Mouse (Mus musculus) limb, embryonic 12.5 days (tissue): ENCODE measurements around the gene Gm6592. TPM values are rescaled to one million over a fixed set of nuclear protein-coding genes. Genes with fewer than 3 reads are reported as not detected.
"Not testable (repeated sequence)": the region's sequence is repeated elsewhere in the genome, so short reads cannot be mapped to it uniquely, and the experiment has no call there.

ENCODE experiments used
- ATAC-seq: fragments of 200-750 bp; cut with Nextera tagmentation; 2 replicates; pipeline ENCODE4 v1.8.0; 2017; ENCODE audit warnings: low read depth, moderate TSS enrichment; ENCODE audit not compliant: insufficient number of reproducible peaks, insufficient read depth, low FRiP score, low TSS enrichment
- H3K27ac ChIP-seq: fragments of 300-500 bp; sonication (generic); 2 replicates; pipeline ENCODE4 v1.5.1; 2016; ENCODE audit warnings: mild to moderate bottlenecking, moderate library complexity
- H3K27me3 ChIP-seq: fragments of 300-500 bp; sonication (generic); 2 replicates; pipeline ENCODE4 v1.6.1; 2016; ENCODE audit warnings: mild to moderate bottlenecking, moderate library complexity
- H3K36me3 ChIP-seq: fragments of 300-500 bp; sonication (generic); 2 replicates; pipeline ENCODE4 v1.6.1; 2016; ENCODE audit warnings: mild to moderate bottlenecking, moderate library complexity
- H3K4me1 ChIP-seq: fragments of 300-500 bp; sonication (generic); replicated peaks from 2 replicates; pipeline ENCODE4 v1.6.1; 2016
- H3K4me2 ChIP-seq: fragments of 300-500 bp; sonication (generic); 2 replicates; pipeline ENCODE4 v1.6.1; 2016; ENCODE audit warnings: mild to moderate bottlenecking, moderate library complexity
- H3K4me3 ChIP-seq: fragments of 300-500 bp; sonication (generic); replicated peaks from 2 replicates; pipeline ENCODE4 v1.5.1; 2016; ENCODE audit warnings: mild to moderate bottlenecking
- H3K9ac ChIP-seq: fragments of 300-500 bp; sonication (generic); replicated peaks from 2 replicates; pipeline ENCODE4 v1.6.1; 2016; ENCODE audit warnings: mild to moderate bottlenecking, moderate library complexity
- H3K9me3 ChIP-seq: fragments of 300-500 bp; sonication (generic); 2 replicates; pipeline ENCODE4 v1.6.1; 2016; ENCODE audit warnings: mild to moderate bottlenecking, moderate library complexity
- WGBS: fragments of 180-500 bp; shearing (Covaris S2); methylation state at CpG from one replicate; pipeline ENCODE4 v1.1.7; 2016; 5-methylcytosine and 5-hydroxymethylcytosine counted together
- polyA plus RNA-seq: library from polyadenylated mRNA; unstranded; fragments of >200 nt; fragmentation: Nextera tagmentation; extraction: Ambion mirVana; gene quantifications from 2 replicates; pipeline ENCODE4 v1.2.1, GENCODE M21; 2016

Gene Gm6592
- not detected in 2 replicates for polyA plus RNA-seq

DNA sequence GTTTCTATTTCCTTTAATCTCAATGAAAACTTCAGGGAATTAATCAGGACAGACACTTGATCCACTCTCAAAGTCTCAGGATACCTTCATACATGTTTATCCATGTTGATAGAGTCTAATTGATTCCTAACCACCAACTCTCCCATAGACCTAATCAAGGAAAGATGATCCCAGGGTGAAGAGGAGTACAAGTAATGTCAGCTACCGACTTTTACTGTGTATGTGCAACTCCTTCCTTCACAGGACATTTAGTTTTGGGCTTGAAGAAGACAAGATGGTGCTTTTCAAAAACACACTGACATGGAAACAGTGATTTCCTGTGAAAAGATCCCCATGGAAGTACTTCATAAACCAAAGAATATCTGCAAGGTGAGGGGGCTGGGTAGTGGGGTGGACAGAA lies at the start of gene Gm6592:
Gm6592 (plus strand) TSS at position 301 of the 400 bp plus-strand sequence.
- no peaks in the 10 kb centered on the region for H3K9me3 ChIP-seq
- no peaks in the 10 kb centered on the region for H3K4me1 ChIP-seq
- H3K36me3 ChIP-seq: no peaks in the 10 kb centered on the region
- no peak within 1 kb of the TSS for H3K9ac ChIP-seq
- ATAC-seq: no peak
- H3K27me3 ChIP-seq: no peaks in the 10 kb centered on the region
- WGBS: 78% methylated on average over 1 of the region's 1 CpGs
- H3K4me3 ChIP-seq: no peak within 1 kb of the TSS
- no peak within 1 kb of the TSS for H3K4me2 ChIP-seq
- no peak within 1 kb of the TSS for H3K27ac ChIP-seq

DNA sequence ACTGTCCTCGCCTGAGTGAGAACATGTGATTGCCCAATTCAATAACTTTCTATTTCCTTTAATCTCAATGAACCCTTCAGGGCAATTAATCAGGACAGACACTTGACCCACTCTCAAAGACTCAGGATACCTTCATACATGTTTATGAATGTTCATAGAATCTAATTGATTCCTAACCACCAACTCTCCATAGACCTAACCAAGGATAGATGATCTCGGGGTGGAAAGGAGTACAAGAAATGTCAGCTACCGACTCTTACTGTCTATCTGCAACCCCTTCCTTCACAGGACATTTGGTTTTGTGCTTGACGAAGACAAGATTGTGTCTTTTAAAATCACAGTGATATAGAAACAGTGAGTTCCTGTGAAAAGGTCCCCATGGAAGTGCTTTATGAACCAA lies 40.4 kb upstream of the Gm6592 start, which contains the start of gene Ssxb5:
Ssxb5 (plus strand) TSS at position 301 of the 400 bp plus-strand sequence.
- H3K36me3 ChIP-seq, H3K9ac ChIP-seq, H3K27me3 ChIP-seq, ATAC-seq, H3K4me2 ChIP-seq, H3K9me3 ChIP-seq, H3K4me1 ChIP-seq, H3K4me3 ChIP-seq, H3K27ac ChIP-seq: not testable (repeated sequence)
- WGBS: 77% methylated on average over 4 of the region's 4 CpGs

DNA sequence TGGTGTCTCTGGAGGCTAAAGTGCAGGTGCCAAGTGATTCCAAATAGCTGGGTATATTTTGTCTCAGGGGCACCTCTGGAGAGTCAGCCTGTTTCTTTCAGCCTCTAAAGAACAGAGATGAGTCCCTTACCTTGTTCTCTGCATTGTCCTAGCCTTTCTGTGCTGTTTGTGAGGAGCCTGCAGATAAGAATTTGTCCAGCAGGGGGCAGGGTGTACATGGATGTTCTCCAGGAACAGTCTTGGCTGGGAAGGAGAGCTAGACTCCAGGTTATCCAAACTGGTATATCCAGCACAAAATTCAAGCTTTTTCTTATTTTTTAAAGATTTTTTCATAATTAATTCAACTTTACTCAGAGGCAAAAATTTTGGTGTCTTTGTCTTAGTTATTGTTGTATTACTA lies 11.8 kb upstream of the Gm6592 start:
- no peaks in the 10 kb centered on the region for H3K4me1 ChIP-seq
- no peak overlapping the region for H3K9ac ChIP-seq
- no peak overlapping the region for H3K4me2 ChIP-seq
- no peak overlapping the region for H3K27ac ChIP-seq
- no peaks in the 10 kb centered on the region for H3K36me3 ChIP-seq
- H3K27me3 ChIP-seq: no peaks in the 10 kb centered on the region
- H3K9me3 ChIP-seq: no peaks in the 10 kb centered on the region
- no peak overlapping the region for H3K4me3 ChIP-seq
- ATAC-seq: no peak

DNA sequence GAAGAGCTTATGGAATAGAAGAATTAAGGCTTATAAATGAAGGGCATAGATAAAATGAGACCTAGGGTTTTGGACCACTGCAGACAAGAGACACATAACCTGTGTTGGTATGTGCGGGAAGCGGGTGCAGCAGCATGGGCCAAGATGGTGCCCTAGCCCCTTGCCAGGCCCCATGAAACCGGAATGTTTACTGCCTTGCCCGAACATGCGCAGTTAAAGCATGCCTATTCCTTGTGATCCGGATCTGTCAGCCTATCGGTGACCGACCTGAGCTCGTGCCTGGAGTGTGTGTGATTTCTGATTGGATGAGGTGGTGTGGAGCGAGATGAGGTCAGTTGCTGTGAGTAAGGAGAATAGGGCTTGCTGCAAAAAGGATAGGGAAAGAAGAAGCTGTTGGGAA lies 8.7 kb downstream of the Gm6592 start:
- H3K27ac ChIP-seq: no peak overlapping the region
- no peak overlapping the region for H3K4me3 ChIP-seq
- no peak for ATAC-seq
- H3K36me3 ChIP-seq: no peaks in the 10 kb centered on the region
- 88% methylated on average over 10 of the region's 10 CpGs for WGBS
- no peaks in the 10 kb centered on the region for H3K27me3 ChIP-seq
- no peaks in the 10 kb centered on the region for H3K4me1 ChIP-seq
- no peak overlapping the region for H3K4me2 ChIP-seq
- no peaks in the 10 kb centered on the region for H3K9me3 ChIP-seq
- no peak overlapping the region for H3K9ac ChIP-seq

DNA sequence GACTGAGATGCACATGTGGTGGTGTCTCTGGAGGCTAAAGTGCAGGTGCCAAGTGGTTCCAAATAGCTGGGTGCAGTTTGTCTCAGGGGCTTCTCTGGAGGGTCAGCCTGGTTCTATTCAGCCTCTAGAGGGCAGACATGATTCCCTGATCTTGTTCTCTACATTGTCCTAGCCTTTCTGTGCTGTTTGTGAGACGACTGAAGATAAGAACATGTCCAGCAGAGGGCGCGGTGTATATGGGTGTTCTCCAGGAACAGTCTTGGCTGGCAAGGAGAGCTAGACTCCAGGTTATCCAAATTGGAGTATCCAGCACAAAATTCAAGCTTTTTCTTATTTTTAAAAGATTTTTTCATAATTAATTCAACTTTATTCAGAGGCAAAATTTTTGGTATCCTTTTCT lies 20.5 kb downstream of the Gm6592 start:
- H3K27ac ChIP-seq, ATAC-seq, H3K9ac ChIP-seq, H3K4me2 ChIP-seq, H3K4me3 ChIP-seq, H3K36me3 ChIP-seq, H3K4me1 ChIP-seq, H3K9me3 ChIP-seq, H3K27me3 ChIP-seq: not testable (repeated sequence)
- WGBS: 1% methylated on average over 3 of the region's 3 CpGs

DNA sequence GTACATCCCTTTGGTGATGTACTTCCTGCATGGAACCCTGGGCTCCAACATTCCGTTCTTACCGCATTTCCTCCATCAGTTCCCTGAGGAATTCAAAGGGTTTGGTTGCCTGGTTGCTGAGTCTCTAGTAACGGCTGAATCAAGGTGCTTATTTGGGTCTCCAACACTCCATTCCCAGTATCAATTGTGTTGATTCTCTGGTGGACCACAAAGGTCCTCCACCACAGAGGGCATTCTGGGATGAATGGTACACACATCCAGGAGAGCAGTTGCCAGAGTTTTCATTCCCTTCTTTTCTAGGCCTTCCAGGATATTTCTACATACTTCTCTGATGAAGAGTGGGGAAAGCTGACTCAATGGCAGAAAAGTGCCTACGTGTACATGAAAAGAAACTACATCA lies 30.2 kb downstream of the Gm6592 start, which contains the start of gene Gm5751:
Gm5751 (plus strand) TSS at position 301 of the 400 bp plus-strand sequence.
- H3K27me3 ChIP-seq, H3K4me3 ChIP-seq, H3K9me3 ChIP-seq, H3K9ac ChIP-seq, ATAC-seq, H3K4me2 ChIP-seq, H3K4me1 ChIP-seq, H3K27ac ChIP-seq, H3K36me3 ChIP-seq: not testable (repeated sequence)
- 96% methylated on average over 3 of the region's 4 CpGs for WGBS

DNA sequence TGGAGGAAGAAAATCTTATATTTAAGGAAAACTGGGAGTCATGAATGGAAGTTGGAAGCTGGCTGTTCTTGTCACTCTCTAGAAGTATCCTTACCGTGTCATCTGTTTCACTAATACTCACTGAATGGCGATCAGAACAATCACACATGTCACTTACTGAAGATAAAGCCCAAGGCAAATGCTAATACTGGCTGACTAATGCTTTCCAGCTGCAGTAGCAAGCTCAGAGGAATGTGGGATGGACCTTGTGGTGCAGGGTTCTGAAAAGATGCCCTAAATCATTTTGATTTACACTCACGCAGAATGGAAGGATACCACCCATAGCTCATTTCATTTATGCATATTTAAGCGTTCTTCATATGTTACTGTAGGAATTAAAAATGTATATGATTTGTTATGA lies 40.5 kb downstream of the Gm6592 start:
- Histone ChIP-seq H3K9ac (no peak overlapping the region), H3K4me2 (no peak overlapping the region), H3K4me1 (no peaks in the 10 kb centered on the region), H3K4me3 (no peak overlapping the region), H3K9me3 (no peaks in the 10 kb centered on the region), H3K36me3 (peaks cover 6% of the 10 kb centered on the region; the same call in 1 of the 2 replicates), H3K27me3 (no peaks in the 10 kb centered on the region), H3K27ac (no peak overlapping the region)
- ATAC-seq: no peak
- WGBS: 71% methylated on average over 4 of the region's 4 CpGs

DNA sequence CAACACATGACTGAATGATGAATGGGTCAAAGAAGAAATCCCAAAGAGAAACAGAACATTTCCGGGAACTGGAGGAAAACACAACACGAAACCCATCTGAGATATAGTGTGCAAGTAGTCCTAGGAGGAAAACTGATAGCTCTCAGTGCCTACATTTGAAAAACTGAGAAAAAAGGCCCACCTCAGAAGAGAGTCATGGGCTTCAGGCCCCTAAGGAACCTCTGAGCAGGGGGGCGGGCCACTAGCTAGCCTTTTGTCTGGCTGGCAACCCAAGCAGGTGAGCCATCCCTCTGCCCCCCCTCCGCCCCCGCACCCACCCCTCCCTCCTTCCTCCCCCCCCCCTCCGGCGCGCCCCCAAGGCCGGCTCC lies 48.2 kb downstream of the Gm6592 start:
- H3K27ac ChIP-seq: peak overlapping the region; percentile 93; the same call in 1 of the 2 replicates
- no peak overlapping the region; the same call in 1 of the 2 replicates for H3K9ac ChIP-seq
- no peaks in the 10 kb centered on the region for H3K27me3 ChIP-seq
- H3K4me1 ChIP-seq: no peaks in the 10 kb centered on the region
- H3K9me3 ChIP-seq: no peaks in the 10 kb centered on the region
- H3K36me3 ChIP-seq: peaks cover 6% of the 10 kb centered on the region; the same call in 1 of the 2 replicates
- peak overlapping the region; percentile 58 for H3K4me3 ChIP-seq
- H3K4me2 ChIP-seq: peak overlapping the region; percentile 62
- 31% methylated on average over 4 of the region's 9 CpGs for WGBS
- ATAC-seq: peak; percentile 28; the same call in 1 of the 2 replicates

DNA sequence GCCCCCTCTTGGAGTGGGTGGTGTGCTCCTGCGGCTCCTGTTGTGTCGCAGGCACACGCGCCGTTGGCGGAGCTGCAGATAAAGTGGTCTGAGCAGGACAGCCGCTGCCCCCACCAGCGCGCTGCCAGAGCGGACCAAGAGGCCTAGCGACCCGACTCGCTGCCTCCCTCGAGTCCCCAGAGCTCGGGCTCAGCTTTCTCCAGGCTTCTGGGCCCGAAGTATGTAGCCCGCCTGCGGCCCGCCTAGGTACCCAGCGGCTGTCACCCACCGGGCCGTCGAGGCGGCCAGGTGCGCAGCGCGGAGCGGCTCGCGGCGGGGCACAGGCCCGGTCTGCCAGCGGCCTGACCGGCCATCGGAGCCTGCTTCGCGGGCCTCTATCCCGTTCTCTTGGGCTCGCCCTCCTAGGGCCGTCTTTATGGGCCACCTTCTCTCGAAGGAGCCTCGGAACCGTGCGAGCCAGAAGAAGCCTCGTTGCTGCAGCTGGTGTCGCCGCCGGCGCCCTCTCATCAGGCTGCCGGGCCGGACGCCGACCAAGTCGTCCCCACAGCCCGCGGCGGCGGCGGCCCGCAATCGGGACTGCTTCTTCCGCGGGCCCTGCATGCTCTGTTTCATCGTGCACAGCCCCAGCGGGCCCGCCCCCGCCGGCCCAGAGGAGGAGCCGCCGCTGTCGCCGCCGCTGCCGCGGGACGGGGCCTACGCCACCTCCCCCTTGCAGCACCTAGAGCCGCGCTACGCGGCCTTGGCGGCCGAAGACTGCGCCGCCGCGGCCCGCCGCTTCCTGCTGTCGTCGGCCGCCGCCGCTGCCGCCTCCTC lies 48.8 kb downstream of the Gm6592 start, which contains the start of gene B630019K06Rik:
B630019K06Rik (plus strand) TSS at position 40 of the 813 bp plus-strand sequence.
- H3K9ac ChIP-seq: peak within 1 kb of the TSS; percentile 79
- 17% methylated on average over 74 of the region's 95 CpGs for WGBS
- ATAC-seq: peak; percentile 85
- H3K4me3 ChIP-seq: peak within 1 kb of the TSS; percentile 58
- no peaks in the 10 kb centered on the region for H3K27me3 ChIP-seq
- peaks cover 5% of the 10 kb centered on the region; the same call in 1 of the 2 replicates for H3K36me3 ChIP-seq
- H3K9me3 ChIP-seq: no peaks in the 10 kb centered on the region
- no peaks in the 10 kb centered on the region for H3K4me1 ChIP-seq
- H3K4me2 ChIP-seq: peak within 1 kb of the TSS; percentile 62
- peak within 1 kb of the TSS; percentile 93 for H3K27ac ChIP-seq

DNA sequence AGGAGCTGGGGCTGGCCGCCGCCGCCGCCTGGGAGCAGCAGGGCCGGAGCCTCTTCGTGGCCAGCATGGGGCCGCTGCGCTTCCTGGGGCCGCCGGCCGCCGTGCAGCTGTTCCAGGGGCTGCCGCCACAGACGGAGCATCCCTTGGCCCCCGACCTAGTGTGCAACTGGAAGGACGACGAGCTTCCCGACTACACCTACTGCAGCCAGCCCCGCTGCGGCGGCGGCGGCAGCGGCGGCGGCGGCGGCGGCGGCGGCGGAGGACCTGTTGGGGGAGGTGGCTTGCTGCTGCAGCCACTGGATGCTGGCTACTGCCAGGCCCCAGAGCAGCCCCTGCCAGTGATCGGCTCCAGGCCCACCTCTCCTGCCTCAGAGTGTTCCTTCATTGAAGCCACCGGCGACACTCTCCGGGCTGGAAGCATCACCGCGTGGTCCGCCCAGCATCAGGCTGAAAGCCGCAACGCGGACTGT lies 49.4 kb downstream of the Gm6592 start:
- peak overlapping the region; percentile 58 for H3K4me3 ChIP-seq
- no peaks in the 10 kb centered on the region for H3K27me3 ChIP-seq
- peak overlapping the region; percentile 62 for H3K4me2 ChIP-seq
- peak overlapping the region; percentile 79 for H3K9ac ChIP-seq
- peak; percentile 77 for ATAC-seq
- H3K9me3 ChIP-seq: no peaks in the 10 kb centered on the region
- H3K4me1 ChIP-seq: no peaks in the 10 kb centered on the region
- H3K36me3 ChIP-seq: no peaks in the 10 kb centered on the region
- WGBS: 11% methylated on average over 30 of the region's 42 CpGs
- H3K27ac ChIP-seq: peak overlapping the region; percentile 93
